In the genomic region with DNA sequence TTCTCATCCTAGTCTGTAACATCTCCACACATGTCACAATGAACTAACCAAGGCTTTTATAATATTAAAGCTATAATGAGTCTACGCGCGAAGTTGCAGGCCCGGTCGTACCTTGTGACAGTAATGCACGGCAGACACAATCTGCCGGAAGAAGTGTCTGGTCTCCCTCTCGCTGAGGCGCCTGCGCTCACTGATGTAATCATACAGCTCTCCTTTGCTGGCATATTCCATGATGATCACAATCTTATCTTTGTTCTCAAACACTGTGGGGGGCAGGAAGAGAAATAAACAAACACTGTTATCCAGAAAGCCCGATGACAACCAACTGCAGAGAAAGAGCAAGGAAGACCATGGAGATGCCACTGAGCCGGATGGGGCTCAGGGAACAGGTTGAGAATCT, we compare ENCODE assay signal across 21 mouse cellular contexts. TPM values are rescaled to one million over a fixed set of nuclear protein-coding genes. Genes with fewer than 3 reads are reported as not detected.
DNase-seq lines count a peak whose midpoint lies in the region; ATAC-seq and TF ChIP-seq lines count a peak whose summit lies in the region.
"Had no signal": no experiment of that assay in that cellular context is flagged by ENCODE, and none has a peak within 500 bp of the region (broad histone marks: within the 10 kb centered on the region; RNA-seq: fewer than 3 reads in every experiment).

No protein-coding gene starts in this region.

- peak in 1 of 2 experiments; percentile 36 for DNase-seq in cerebellum, adult 2 months
- DNase-seq in cerebellum, postnatal 36 days, result no peak
- peak; percentile 15 for DNase-seq in midbrain, embryonic 14.5 days
- no peak for DNase-seq in midbrain, embryonic 10.5 days (ENCODE audit: low spot score)
- no peak for DNase-seq in embryo, embryonic 9.5 days (ENCODE audit: extremely low spot score)
- DNase-seq in B cell, adult 2 months, result no peak
- DNase-seq: adrenal gland, postnatal 14 days; cerebellum, adult 11 months; cerebellum, postnatal 14 days; gastrocnemius, postnatal 14 days; kidney, adult 11 months; lung, adult 2 months had no signal

- no peak overlapping the region for H3K4me2 ChIP-seq in hindbrain, embryonic 13.5 days
- H3K4me2 ChIP-seq in hindbrain, embryonic 16.5 days (ENCODE audit: low read length), result no peak overlapping the region
- no peak overlapping the region for H3K4me2 ChIP-seq in midbrain, embryonic 14.5 days (ENCODE audit: low read length)
- H3K4me2 ChIP-seq: hindbrain, embryonic 12.5 days; liver, embryonic 12.5 days had no signal

- no peak for ATAC-seq in hindbrain, embryonic 13.5 days (ENCODE audit: low FRiP score)
- no peak for ATAC-seq in hindbrain, embryonic 16.5 days
- ATAC-seq in midbrain, embryonic 14.5 days (ENCODE audit: low FRiP score, low TSS enrichment), result no peak
- ATAC-seq: activated CD4-positive, CD25-positive, alpha-beta regulatory T cell, adult 4 months; CD4-positive, CD25-positive, alpha-beta regulatory T cell, adult 4 months; liver, embryonic 12.5 days; midbrain, embryonic 16.5 days had no signal

- TF ChIP-seq POLR2A in cerebellum, adult 2 months (IDR thresholded peaks at IDR 0.05; ENCODE audit: borderline replicate concordance, insufficient read depth, low read length), result no peak

- H3K27me3 ChIP-seq in cerebellum, adult 2 months (ENCODE audit: control insufficient read depth, insufficient read depth, low read length), result no peaks in the 10 kb centered on the region
- no peaks in the 10 kb centered on the region for H3K27me3 ChIP-seq in hindbrain, embryonic 13.5 days
- no peaks in the 10 kb centered on the region for H3K27me3 ChIP-seq in hindbrain, embryonic 16.5 days (replicated peaks; ENCODE audit: control insufficient read depth, insufficient read depth, low read length)
- no peaks in the 10 kb centered on the region for H3K27me3 ChIP-seq in midbrain, embryonic 14.5 days (ENCODE audit: control insufficient read depth, insufficient read depth, low read length)
- H3K27me3 ChIP-seq in midbrain, embryonic 10.5 days (ENCODE audit: low read depth, poor library complexity, severe bottlenecking), result no peaks in the 10 kb centered on the region
- H3K27me3 ChIP-seq: hindbrain, embryonic 12.5 days; liver, embryonic 12.5 days had no signal

- peaks cover 58% of the 10 kb centered on the region for H3K4me1 ChIP-seq in cerebellum, adult 2 months (ENCODE audit: control insufficient read depth, insufficient read depth, low read length)
- H3K4me1 ChIP-seq in hindbrain, embryonic 13.5 days (replicated peaks), result peaks cover 58% of the 10 kb centered on the region
- peaks cover 30% of the 10 kb centered on the region for H3K4me1 ChIP-seq in hindbrain, embryonic 16.5 days (ENCODE audit: control insufficient read depth, insufficient read depth, low read depth, low read length)
- peaks cover 16% of the 10 kb centered on the region; the same call in 1 of the 2 replicates for H3K4me1 ChIP-seq in midbrain, embryonic 14.5 days (ENCODE audit: control insufficient read depth, insufficient read depth, low read length)
- H3K4me1 ChIP-seq in midbrain, embryonic 10.5 days, result peaks cover 65% of the 10 kb centered on the region

- peak overlapping the region; percentile 62; the same call in 1 of the 2 replicates for H3K27ac ChIP-seq in cerebellum, adult 2 months (ENCODE audit: insufficient read depth, low read length)
- H3K27ac ChIP-seq in hindbrain, embryonic 13.5 days, result peak overlapping the region; percentile 49; the same call in 1 of the 2 replicates
- no peak overlapping the region for H3K27ac ChIP-seq in hindbrain, embryonic 16.5 days (ENCODE audit: low read depth, low read length)
- H3K27ac ChIP-seq in midbrain, embryonic 14.5 days (replicated peaks; ENCODE audit: low read depth, low read length), result no peak overlapping the region
- no peak overlapping the region for H3K27ac ChIP-seq in midbrain, embryonic 10.5 days (replicated peaks)
- H3K27ac ChIP-seq: embryonic facial prominence, embryonic 10.5 days; hindbrain, embryonic 12.5 days; liver, embryonic 12.5 days had no signal

- no peaks in the 10 kb centered on the region for H3K9me3 ChIP-seq in hindbrain, embryonic 13.5 days
- no peaks in the 10 kb centered on the region for H3K9me3 ChIP-seq in hindbrain, embryonic 16.5 days (ENCODE audit: control insufficient read depth, low read length)
- no peaks in the 10 kb centered on the region for H3K9me3 ChIP-seq in midbrain, embryonic 14.5 days (ENCODE audit: control insufficient read depth, low read length)
- H3K9me3 ChIP-seq in midbrain, embryonic 10.5 days (replicated peaks), result no peaks in the 10 kb centered on the region
- H3K9me3 ChIP-seq: embryonic facial prominence, embryonic 10.5 days; hindbrain, embryonic 12.5 days; liver, embryonic 12.5 days; megakaryocyte, embryonic 14.5 days had no signal

- H3K4me3 ChIP-seq in cerebellum, adult 2 months (replicated peaks; ENCODE audit: insufficient read depth, low read depth, low read length), result no peak overlapping the region
- H3K4me3 ChIP-seq in hindbrain, embryonic 13.5 days, result no peak overlapping the region
- no peak overlapping the region for H3K4me3 ChIP-seq in hindbrain, embryonic 16.5 days (ENCODE audit: low read length)
- no peak overlapping the region for H3K4me3 ChIP-seq in midbrain, embryonic 14.5 days (replicated peaks; ENCODE audit: low read depth, low read length)
- no peak overlapping the region for H3K4me3 ChIP-seq in midbrain, embryonic 10.5 days
- H3K4me3 ChIP-seq: embryonic facial prominence, embryonic 10.5 days; hindbrain, embryonic 12.5 days; liver, embryonic 12.5 days; megakaryocyte, embryonic 14.5 days had no signal

- H3K9ac ChIP-seq in hindbrain, embryonic 13.5 days, result peak overlapping the region; percentile 19; the same call in 1 of the 2 replicates
- no peak overlapping the region for H3K9ac ChIP-seq in hindbrain, embryonic 16.5 days (ENCODE audit: low read depth, low read length)
- H3K9ac ChIP-seq in midbrain, embryonic 14.5 days (replicated peaks; ENCODE audit: low read length), result no peak overlapping the region
- H3K9ac ChIP-seq: hindbrain, embryonic 12.5 days; liver, embryonic 12.5 days had no signal

- TF ChIP-seq CTCF in cerebellum, adult 2 months (IDR thresholded peaks at IDR 0.05; ENCODE audit: borderline replicate concordance, insufficient read depth, low read depth, low read length), result no peak

- 54% methylated on average over 12 of the region's 12 CpGs for WGBS in cerebellum, adult 2 months
- 81% methylated on average over 12 of the region's 12 CpGs for WGBS in hindbrain, embryonic 13.5 days
- WGBS in hindbrain, embryonic 16.5 days, result 68% methylated on average over 12 of the region's 12 CpGs
- WGBS in midbrain, embryonic 14.5 days, result 85% methylated on average over 12 of the region's 12 CpGs
- WGBS in midbrain, embryonic 10.5 days, result 85% methylated on average over 12 of the region's 12 CpGs

- peaks cover 8% of the 10 kb centered on the region; the same call in 1 of the 2 replicates for H3K36me3 ChIP-seq in hindbrain, embryonic 13.5 days
- H3K36me3 ChIP-seq in hindbrain, embryonic 16.5 days (ENCODE audit: control insufficient read depth, insufficient read depth, low read length), result no peaks in the 10 kb centered on the region
- peaks cover 14% of the 10 kb centered on the region for H3K36me3 ChIP-seq in midbrain, embryonic 14.5 days (ENCODE audit: control insufficient read depth, insufficient read depth, low read length)
- peaks cover 67% of the 10 kb centered on the region for H3K36me3 ChIP-seq in midbrain, embryonic 10.5 days
- H3K36me3 ChIP-seq: liver, embryonic 12.5 days had no signal

RNA-seq across cellular contexts. Expression of gene Nuak1, which starts 46.5 kb away (rescaled TPM):
- 39.8 and 41.5 TPM in 2 replicates for polyA plus RNA-seq in cerebellum, adult 2 months (2012; rRNA removed)
- polyA plus RNA-seq in hindbrain, embryonic 13.5 days (2015; fragmentation: Nextera tagmentation; extraction: Ambion mirVana), result 4.6 and 4.8 TPM in 2 replicates
- 4.7 and 5.4 TPM in 2 replicates for polyA plus RNA-seq in hindbrain, embryonic 16.5 days (2015; fragmentation: Nextera tagmentation; extraction: Ambion mirVana)
- 5.4 and 9.2 TPM in 2 replicates for polyA plus RNA-seq in midbrain, embryonic 14.5 days (2014; fragmentation: Nextera tagmentation; extraction: Ambion mirVana)
- 3.0 and 4.0 TPM in 2 replicates for polyA plus RNA-seq in midbrain, embryonic 10.5 days (2016; fragmentation: Nextera tagmentation; extraction: Ambion mirVana)
- polyA plus RNA-seq: activated CD4-positive, CD25-positive, alpha-beta regulatory T cell, adult 4 months; CD4-positive, CD25-positive, alpha-beta regulatory T cell, adult 4 months had no signal

Comparison
In these comparisons a context has a peak if more than half of its experiments do, and no peak if none do; other contexts are left out.
1. H3K27ac ChIP-seq: peak in cerebellum, adult 2 months (single experiment) and hindbrain, embryonic 13.5 days (single experiment); none in hindbrain, embryonic 16.5 days (single experiment), midbrain, embryonic 14.5 days (single experiment) and midbrain, embryonic 10.5 days (single experiment).